Mouse (Mus musculus) CH12.LX (cell line): ENCODE data around the gene Spib. TPM values are rescaled to one million over a fixed set of nuclear protein-coding genes. Genes with fewer than 3 reads are reported as not detected.

Experiments
- DNase-seq: peaks from one replicate; pipeline ENCODE4 v3.0.0-alpha.2; 2013; ENCODE audit errors: extremely low read depth
- H3K27ac ChIP-seq: 2 replicates; pipeline ENCODE4 v1.5.1; 2012; ENCODE audit warnings: low read depth, mild to moderate bottlenecking, control low read depth, moderate library complexity; ENCODE audit not compliant: insufficient read depth
- H3K27me3 ChIP-seq: replicated peaks from 2 replicates; pipeline ENCODE3; 2012; ENCODE audit warnings: inconsistent platforms
- H3K36me3 ChIP-seq, 2 experiments: replicated peaks in 1 of 2; 2 replicates each; pipeline versions ENCODE3 to v1.6.1; 2012; ENCODE audit warnings: inconsistent platforms in 1 of 2, low read length in 1 of 2, mild to moderate bottlenecking in 1 of 2, mixed read lengths in 1 of 2, moderate library complexity in 1 of 2; ENCODE audit not compliant: control insufficient read depth in 1 of 2, insufficient read depth in 1 of 2
- H3K4me1 ChIP-seq, 2 experiments: 2 replicates each; pipeline ENCODE4 v1.6.1; 2012; ENCODE audit warnings: inconsistent platforms in 1 of 2, moderate library complexity in 1 of 2; ENCODE audit not compliant: insufficient read depth in 2 of 2, control insufficient read depth in 1 of 2
- H3K4me2 ChIP-seq: 2 replicates; pipeline ENCODE4 v1.6.1; 2012; ENCODE audit warnings: low read depth, mild to moderate bottlenecking, control low read depth; ENCODE audit not compliant: poor library complexity, insufficient read depth, severe bottlenecking
- H3K4me3 ChIP-seq, 3 experiments: fragments of 150-350 bp in 1 of 3; sonication (generic) in 1 of 3; replicated peaks in 1 of 3; 2 replicates each; pipeline versions ENCODE3 to v1.5.1; 2011 to 2012; ENCODE audit warnings: low read depth in 2 of 3, low read length in 2 of 3, mild to moderate bottlenecking in 2 of 3, moderate library complexity in 2 of 3, control low read depth in 1 of 3, improper control_type of control experiment in 1 of 3, inconsistent platforms in 1 of 3, mixed read lengths in 1 of 3; ENCODE audit not compliant: poor library complexity in 1 of 3
- H3K79me2 ChIP-seq: replicated peaks from 2 replicates; pipeline ENCODE4 v1.6.1; 2012; ENCODE audit warnings: mild to moderate bottlenecking, moderate library complexity; ENCODE audit not compliant: control insufficient read depth, poor library complexity, insufficient read depth, severe bottlenecking; ENCODE audit errors: extremely low read depth
- H3K9ac ChIP-seq: 2 replicates; pipeline ENCODE4 v1.6.1; 2012; ENCODE audit warnings: low read depth, mild to moderate bottlenecking, control low read depth, moderate library complexity; ENCODE audit not compliant: insufficient read depth
- H3K9me3 ChIP-seq: replicated peaks from 2 replicates; pipeline ENCODE3; 2012; ENCODE audit warnings: low read length, inconsistent platforms, mixed read lengths
- CTCF ChIP-seq, 2 experiments: IDR thresholded peaks in 1 of 2; conservative IDR thresholded peaks in 1 of 2; 2 replicates each; pipeline ENCODE4 v1.5.1; 2011 to 2012; ENCODE audit warnings: low read depth in 2 of 2, low read length in 2 of 2, improper control_type of control experiment in 1 of 2, inconsistent platforms in 1 of 2, mild to moderate bottlenecking in 1 of 2, moderate library complexity in 1 of 2
- E2F4 ChIP-seq: IDR thresholded peaks from 2 replicates; pipeline ENCODE4 v1.6.1; 2011; ENCODE audit warnings: low read depth, low read length, improper control_type of control experiment; ENCODE audit not compliant: insufficient replicate concordance
- EP300 ChIP-seq: IDR thresholded peaks from 2 replicates; pipeline ENCODE4 v1.6.1; 2011; ENCODE audit warnings: low read length, improper control_type of control experiment
- ETS1 ChIP-seq: conservative IDR thresholded peaks from 2 replicates; pipeline ENCODE4 v1.6.1; 2012; ENCODE audit warnings: low read depth, mild to moderate bottlenecking, inconsistent platforms, low read length, improper control_type of control experiment, moderate library complexity
- GABPA ChIP-seq: IDR thresholded peaks from 2 replicates; pipeline ENCODE4 v1.6.1; 2012; ENCODE audit warnings: low read depth, low read length, improper control_type of control experiment, inconsistent platforms; ENCODE audit not compliant: insufficient replicate concordance
- HCFC1 ChIP-seq: IDR thresholded peaks from 2 replicates; pipeline ENCODE4 v1.6.1; 2012; ENCODE audit warnings: low read depth, mild to moderate bottlenecking, inconsistent platforms, low read length, improper control_type of control experiment
- IRF4 ChIP-seq: IDR thresholded peaks from 2 replicates; pipeline ENCODE4 v1.6.1; 2014; ENCODE audit warnings: low read depth, mild to moderate bottlenecking, inconsistent platforms, low read length, improper control_type of control experiment
- JUN ChIP-seq: IDR thresholded peaks from 2 replicates; pipeline ENCODE4 v1.6.1; 2011; ENCODE audit warnings: low read depth, mild to moderate bottlenecking, low read length, improper control_type of control experiment, moderate library complexity; ENCODE audit not compliant: insufficient read depth
- JUND ChIP-seq: conservative IDR thresholded peaks from 2 replicates; pipeline ENCODE4 v1.6.1; 2011; ENCODE audit warnings: low read depth, low read length, improper control_type of control experiment
- KAT2A ChIP-seq: IDR thresholded peaks from 2 replicates; pipeline ENCODE4 v1.6.1; 2012; ENCODE audit warnings: low read length, improper control_type of control experiment, inconsistent platforms; ENCODE audit not compliant: insufficient replicate concordance
- MAFK ChIP-seq: IDR thresholded peaks from 2 replicates; pipeline ENCODE4 v1.6.1; 2011; ENCODE audit warnings: low read length, improper control_type of control experiment; ENCODE audit not compliant: insufficient replicate concordance
- MAX ChIP-seq: IDR thresholded peaks from 2 replicates; pipeline ENCODE4 v1.6.1; 2011; ENCODE audit warnings: low read length, improper control_type of control experiment
- MAZ ChIP-seq: IDR thresholded peaks from 2 replicates; pipeline ENCODE4 v1.6.1; 2012; ENCODE audit warnings: low read depth, mild to moderate bottlenecking, inconsistent platforms, low read length, improper control_type of control experiment, moderate library complexity
- MEF2A ChIP-seq: IDR thresholded peaks from 2 replicates; pipeline ENCODE4 v1.6.1; 2014; ENCODE audit warnings: low read depth, mild to moderate bottlenecking, inconsistent platforms, low read length, improper control_type of control experiment, borderline replicate concordance
- MXI1 ChIP-seq: IDR thresholded peaks from 2 replicates; pipeline ENCODE4 v1.6.1; 2011; ENCODE audit warnings: mild to moderate bottlenecking, low read depth, low read length, improper control_type of control experiment
- NELFE ChIP-seq: IDR thresholded peaks from 2 replicates; pipeline ENCODE4 v1.6.1; 2011; ENCODE audit warnings: low read depth, low read length, improper control_type of control experiment
- NRF1 ChIP-seq: IDR thresholded peaks from 2 replicates; pipeline ENCODE4 v1.6.1; 2014; ENCODE audit warnings: low read depth, mild to moderate bottlenecking, inconsistent platforms, low read length, improper control_type of control experiment, moderate library complexity
- PAX5 ChIP-seq: IDR thresholded peaks from 2 replicates; pipeline ENCODE4 v1.6.1; 2012; ENCODE audit warnings: low read length, inconsistent platforms, mixed read lengths
- POLR2A ChIP-seq: IDR thresholded peaks from 2 replicates; pipeline ENCODE4 v1.6.1; 2011; ENCODE audit warnings: low read depth, mild to moderate bottlenecking, improper control_type of control experiment, low read length
- POLR2AphosphoS2 ChIP-seq: IDR thresholded peaks from 2 replicates; pipeline ENCODE4 v1.6.1; 2011; ENCODE audit warnings: low read depth, low read length, improper control_type of control experiment
- RCOR1 ChIP-seq: conservative IDR thresholded peaks from 2 replicates; pipeline ENCODE4 v1.6.1; 2012; ENCODE audit warnings: low read depth, mild to moderate bottlenecking, inconsistent platforms, low read length, improper control_type of control experiment
- SIN3A ChIP-seq: IDR thresholded peaks from 2 replicates; pipeline ENCODE4 v1.6.1; 2012; ENCODE audit warnings: low read length, improper control_type of control experiment, inconsistent platforms
- SMC3 ChIP-seq: IDR thresholded peaks from 2 replicates; pipeline ENCODE4 v1.6.1; 2011; ENCODE audit warnings: low read depth, low read length, improper control_type of control experiment
- TCF12 ChIP-seq: IDR thresholded peaks from 2 replicates; pipeline ENCODE4 v1.6.1; 2014; ENCODE audit warnings: low read depth, mild to moderate bottlenecking, inconsistent platforms, low read length, improper control_type of control experiment
- UBTF ChIP-seq: IDR thresholded peaks from 2 replicates; pipeline ENCODE4 v1.6.1; 2012; ENCODE audit warnings: low read depth, mild to moderate bottlenecking, inconsistent platforms, low read length, improper control_type of control experiment, moderate library complexity
- USF1 ChIP-seq: IDR thresholded peaks from 2 replicates; pipeline ENCODE4 v1.6.1; 2014; ENCODE audit warnings: low read depth, mild to moderate bottlenecking, inconsistent platforms, low read length, improper control_type of control experiment
- USF2 ChIP-seq: conservative IDR thresholded peaks from 2 replicates; pipeline ENCODE4 v1.6.1; 2011; ENCODE audit warnings: low read depth, low read length, improper control_type of control experiment
- ZC3H11A ChIP-seq: IDR thresholded peaks from 2 replicates; pipeline ENCODE4 v1.6.1; 2012; ENCODE audit warnings: low read depth, mild to moderate bottlenecking, inconsistent platforms, low read length, improper control_type of control experiment
- ZKSCAN1 ChIP-seq: IDR thresholded peaks from 2 replicates; pipeline ENCODE4 v1.6.1; 2012; ENCODE audit warnings: low read depth, inconsistent platforms, low read length, improper control_type of control experiment, borderline replicate concordance
- ZNF384 ChIP-seq: IDR thresholded peaks from 2 replicates; pipeline ENCODE4 v1.6.1; 2012; ENCODE audit warnings: low read depth, low read length, improper control_type of control experiment, inconsistent platforms
- dilution Hi-C: fragments of 300-500 bp; cut with MboI; formaldehyde crosslinking; loops from 2 replicates; pipeline ENCODE4 v1.14.3; 2020; ENCODE audit warnings: low sequenced_read_pairs; ENCODE audit not compliant: extremely low pct_unique_long_range_greater_than_20kb, extremely low pct_ligation_motif_present
- in situ Hi-C: fragments of 300-500 bp; cut with MboI; formaldehyde crosslinking; loops from 3 replicates; pipeline ENCODE4 v1.14.3; 2019; ENCODE audit warnings: low sequenced_read_pairs, low pct_ligation_motif_present, low pct_unique_long_range_greater_than_20kb, mixed read lengths
- polyA plus RNA-seq: library from polyadenylated mRNA; unstranded; fragments of >175 nt; gene quantifications from 2 replicates; pipeline ENCODE4 v1.2.1, GENCODE M21; 2012; ENCODE audit warnings: low read depth; ENCODE audit not compliant: insufficient read length
- total RNA-seq, 2 experiments: library from RNA; depleted of rRNA; stranded (reverse); fragments of 300-350 nt in 1 of 2; fragments of >200 nt in 1 of 2; gene quantifications; 2 replicates each; pipeline ENCODE4 v1.2.3; 2012 to 2014

The Spib gene
- total and polyA plus RNA-seq, 3 experiments: 194 to 336 (median 200) TPM

GRCm38 (mm10) chr7:44557629-44558028 is 25.8 kb upstream of the Spib start:
- no peak overlapping the region for H3K9ac ChIP-seq
- H3K27me3 ChIP-seq: no peaks in the 10 kb centered on the region
- H3K27ac ChIP-seq: no peak overlapping the region
- H3K4me3 ChIP-seq: no peak overlapping the region
- no peak for DNase-seq
- in situ Hi-C loops: loop anchor here (5.0 kb wide), 1 partner anchor 95 kb away; no protein-coding TSS in a partner anchor
- H3K79me2 ChIP-seq: no peaks in the 10 kb centered on the region
- dilution Hi-C loops: no loop called here
- no peaks in the 10 kb centered on the region for H3K9me3 ChIP-seq
- H3K36me3 ChIP-seq: peaks cover 0 to under 1% of the 10 kb centered on the region in 2 experiments
- H3K4me1 ChIP-seq: peaks cover 2 to 34% of the 10 kb centered on the region in 2 experiments; a peak in 3 of 4 replicates
- TF ChIP-seq PAX5 (no peak), JUN (peak; percentile 64), POLR2AphosphoS2 (no peak), IRF4 (peak; percentile 93), E2F4 (no peak), USF2 (no peak), MXI1 (no peak), MEF2A (peak; percentile 50; the same call in 1 of the 2 replicates), GABPA (no peak), EP300 (peak; percentile 69), RCOR1 (peak; percentile 84), NELFE (no peak), JUND (peak; percentile 83), KAT2A (no peak)
- H3K4me2 ChIP-seq: no peak overlapping the region

- peak; percentile 97 for DNase-seq
- in situ Hi-C loops (loop anchor here (5.0 kb wide), 1 partner anchor 47 kb away; no protein-coding TSS in a partner anchor), dilution Hi-C loops (no loop called here)
- peak within 1 kb of the TSS; percentile 84 to 98 (median 93) for H3K4me3 ChIP-seq
- H3K4me1 ChIP-seq: peaks cover 2 to 28% of the 10 kb centered on the region in 2 experiments; a peak in 3 of 4 replicates
- H3K27ac ChIP-seq: peak within 1 kb of the TSS; percentile 92
- H3K79me2 ChIP-seq: no peaks in the 10 kb centered on the region
- H3K27me3 ChIP-seq: no peaks in the 10 kb centered on the region
- H3K36me3 ChIP-seq: peaks cover 30 to 35% of the 10 kb centered on the region in 2 experiments
- peak within 1 kb of the TSS; percentile 94 for H3K9ac ChIP-seq
- peak within 1 kb of the TSS; percentile 82 for H3K4me2 ChIP-seq
- no peaks in the 10 kb centered on the region for H3K9me3 ChIP-seq
- TF ChIP-seq SMC3: no peak
- TF ChIP-seq MAZ: 0 out of 2 replicates have a peak, but pooled peaks have one; percentile 56
- peak; percentile 90 for TF ChIP-seq HCFC1
- no peak for TF ChIP-seq ZC3H11A
- no peak for TF ChIP-seq JUN
- 0 out of 2 replicates have a peak, but pooled peaks have one; percentile 63 for TF ChIP-seq E2F4
- TF ChIP-seq PAX5: no peak
- TF ChIP-seq ZNF384: peak; percentile 91
- TF ChIP-seq UBTF: no peak
- peak; percentile 69; the same call in 1 of the 2 replicates for TF ChIP-seq MEF2A
- peak; percentile 98 for TF ChIP-seq SIN3A
- TF ChIP-seq MAFK: no peak
- peak; percentile 83 for TF ChIP-seq TCF12
- no peak for TF ChIP-seq CTCF (conservative IDR thresholded peaks at IDR 0.05 in 1 of 2, IDR thresholded peaks at IDR 0.05 in 1 of 2; ENCODE audit: low read depth in 2 of 2, low read length in 2 of 2)
- peak; percentile 73; the same call in 1 of the 2 replicates for TF ChIP-seq ZKSCAN1
- TF ChIP-seq USF2: no peak
- no peak for TF ChIP-seq NRF1
- TF ChIP-seq USF1: no peak
- peak; percentile 87 for TF ChIP-seq ETS1
- TF ChIP-seq MAX: 0 out of 2 replicates have a peak, but pooled peaks have one; percentile 36
- peak; percentile 57; the same call in 1 of the 2 replicates for TF ChIP-seq EP300
- peak; percentile 85; the same call in 1 of the 2 replicates for TF ChIP-seq KAT2A
- TF ChIP-seq POLR2A: peak; percentile 68
- peak; percentile 76 for TF ChIP-seq NELFE
- peak; percentile 68; the same call in 1 of the 2 replicates for TF ChIP-seq POLR2AphosphoS2
- 0 out of 2 replicates have a peak, but pooled peaks have one; percentile 27 for TF ChIP-seq JUND
Observed at GRCm38 (mm10) chr7:44553826-44554225, 22.0 kb upstream of the Spib start, which contains the start of gene Nr1h2. Nr1h2 (minus strand) TSS chr7:44553951.
